Mouse (Mus musculus) gastrocnemius, postnatal 14 days (tissue): ENCODE results near the gene Acer2. TPM values are rescaled to one million over a fixed set of nuclear protein-coding genes. Genes with fewer than 3 reads are reported as not detected.
A peak's percentile ranks its signal among the peaks of the same experiment; 100 is the strongest.
"Not testable (repeated sequence)": the region's sequence is repeated elsewhere in the genome, so short reads cannot be mapped to it uniquely, and the experiment has no call there.

ENCODE experiments used
- DNase-seq: peaks from one replicate; pipeline ENCODE4 v3.0.0; 2021; ENCODE audit warnings: mixed read lengths
- intact Hi-C: fragments of 180-260 bp; cut with DNase I; formaldehyde crosslinking; loops from one replicate; pipeline ENCODE4 v1.15.1; 2025; ENCODE audit warnings: low total_unique reads
- long read RNA-seq, 2 experiments: library from polyadenylated mRNA; stranded (forward); transcript quantifications; one replicate each; pipeline ENCODE4 v2.0.0; 2021
- total RNA-seq, 2 experiments: library from RNA; stranded (reverse); gene quantifications; 2 replicates each; pipeline ENCODE4 v1.2.3; 2021

Gene Acer2
- total RNA-seq, result 1 to 10 TPM; 1.0 to 3.8 TPM
- long read RNA-seq, experiment 1, full-length matches to known transcripts, result 2 of 4 reads
- long read RNA-seq, experiment 1, partial matches to known transcripts, result 0 of 4 reads
- long read RNA-seq, experiment 1, other reads (novel, unspliced or antisense), result 2 of 4 reads
- long read RNA-seq, experiment 2, full-length matches to known transcripts, result 1 of 1 reads
- long read RNA-seq, experiment 2, partial matches to known transcripts, result 0 of 1 reads
- long read RNA-seq, experiment 2, other reads (novel, unspliced or antisense), result 0 of 1 reads

- DNase-seq, result peak; percentile 93
- intact Hi-C loops, result no loop called here
These were observed at the start of gene Acer2 for GRCm38 (mm10) chr4:86874146-86874847. Gene Acer2, plus strand, starts transcription at chr4:86874396.

- intact Hi-C loops, result no loop called here
- DNase-seq, result no peak
These were observed 49.1 kb upstream of the Acer2 start for GRCm38 (mm10) chr4:86825143-86825542.

- intact Hi-C loops, result no loop called here
- DNase-seq, result no peak
These were observed 42.3 kb upstream of the Acer2 start for GRCm38 (mm10) chr4:86831896-86832295.

GRCm38 (mm10) chr4:86841141-86841540 lies 33.1 kb upstream of the Acer2 start:
- intact Hi-C loops, DNase-seq: not testable (repeated sequence)

- peak; percentile 45 for DNase-seq
- intact Hi-C loops, result no loop called here
These were observed 28.8 kb upstream of the Acer2 start for GRCm38 (mm10) chr4:86845384-86845783.

GRCm38 (mm10) chr4:86847246-86847645 lies 26.9 kb upstream of the Acer2 start:
- intact Hi-C loops, result no loop called here
- no peak for DNase-seq

- DNase-seq, result no peak
- intact Hi-C loops, result no loop called here
These were observed 22.9 kb upstream of the Acer2 start for GRCm38 (mm10) chr4:86851331-86851730.

GRCm38 (mm10) chr4:86852018-86852417 lies 22.2 kb upstream of the Acer2 start:
- intact Hi-C loops, result no loop called here

GRCm38 (mm10) chr4:86852813-86853590 lies 21.2 kb upstream of the Acer2 start:
- intact Hi-C loops, result no loop called here
- DNase-seq, result no peak

More at GRCm38 (mm10) chr4:86852018-86852417, 22.2 kb upstream of the Acer2 start:
- DNase-seq, result no peak

- DNase-seq, result no peak
These were observed 17.7 kb upstream of the Acer2 start for GRCm38 (mm10) chr4:86856304-86857112.

GRCm38 (mm10) chr4:86857113-86858069 lies 16.8 kb upstream of the Acer2 start, which contains the start of gene Rps6:
Gene Rps6, minus strand, starts transcription at chr4:86857412.
- intact Hi-C loops, result no loop called here
- DNase-seq, result peak; percentile 95

More at GRCm38 (mm10) chr4:86856304-86857112, 17.7 kb upstream of the Acer2 start:
- intact Hi-C loops, result no loop called here

- intact Hi-C loops, result no loop called here
- DNase-seq, result no peak
These were observed 16.1 kb upstream of the Acer2 start for GRCm38 (mm10) chr4:86858070-86858440.

GRCm38 (mm10) chr4:86864087-86864486 lies 10.1 kb upstream of the Acer2 start:
- DNase-seq, result no peak
- intact Hi-C loops, result no loop called here

- no peak for DNase-seq
- intact Hi-C loops, result no loop called here
These were observed 2.2 kb upstream of the Acer2 start for GRCm38 (mm10) chr4:86871988-86872387.

GRCm38 (mm10) chr4:86873072-86873471 lies 1.1 kb upstream of the Acer2 start:
- intact Hi-C loops, result no loop called here
- DNase-seq, result no peak

- intact Hi-C loops, result no loop called here
These were observed 5.3 kb downstream of the Acer2 start for GRCm38 (mm10) chr4:86879477-86879876.

GRCm38 (mm10) chr4:86881178-86881577 lies 7.0 kb downstream of the Acer2 start:
- DNase-seq, result no peak
- intact Hi-C loops, result loop anchor here (5.0 kb wide), 1 partner anchor 41 kb away; no protein-coding TSS in a partner anchor

More at GRCm38 (mm10) chr4:86879477-86879876, 5.3 kb downstream of the Acer2 start:
- no peak for DNase-seq

GRCm38 (mm10) chr4:86882413-86882812 lies 8.2 kb downstream of the Acer2 start:
- no peak for DNase-seq
- intact Hi-C loops, result loop anchor here (5.0 kb wide), 1 partner anchor 40 kb away; no protein-coding TSS in a partner anchor
